Mouse (Mus musculus): ENCODE measurements at regions not wholly inside any gene's neighbourhood (a gene's known extent, or its start where the extent isn't known, plus 50 kb on each side); places are given as distances from the start of the nearest gene placed in this dataset.

GRCm38 (mm10) chr9:80563655-80564054 is 98.4 kb upstream of the Impg1 start:
- no peak for TF ChIP-seq CTCF (IDR thresholded peaks at IDR 0.05; ENCODE audit: control insufficient read depth, insufficient read depth, insufficient read length)
- TF ChIP-seq USF1 (IDR thresholded peaks at IDR 0.05; ENCODE audit: low read depth): no peak

Measured in C2C12 (cell line).